Mouse (Mus musculus): ENCODE results near the gene Pknox2.

Pknox2 gene

GRCm38 (mm10) chr9:37121761-37122331 is 25.4 kb downstream of the Pknox2 start:
- no peaks in the 10 kb centered on the region for H3K9me3 ChIP-seq (ENCODE audit: low read length)
- peaks cover 37% of the 10 kb centered on the region for H3K27me3 ChIP-seq (ENCODE audit: insufficient read depth, low read length)
- no peak for TF ChIP-seq POU5F1 (IDR thresholded peaks at IDR 0.05; ENCODE audit: borderline replicate concordance, low read length)
- no peak for TF ChIP-seq CTCF (conservative IDR thresholded peaks at IDR 0.05; ENCODE audit: low read length)
- TF ChIP-seq NANOG (IDR thresholded peaks at IDR 0.05; ENCODE audit: borderline replicate concordance, low read length), result no peak
- H3K4me1 ChIP-seq (replicated peaks; ENCODE audit: low read depth, low read length), result peaks cover 11% of the 10 kb centered on the region
- H3K4me3 ChIP-seq (replicated peaks; ENCODE audit: low read length), result no peak overlapping the region
- H3K36me3 ChIP-seq (ENCODE audit: insufficient read depth, low read length), result no peaks in the 10 kb centered on the region

- no peaks in the 10 kb centered on the region for H3K36me3 ChIP-seq (ENCODE audit: insufficient read depth, low read length)
- no peak for TF ChIP-seq NANOG (IDR thresholded peaks at IDR 0.05; ENCODE audit: borderline replicate concordance, low read length)
- no peak for TF ChIP-seq POU5F1 (IDR thresholded peaks at IDR 0.05; ENCODE audit: borderline replicate concordance, low read length)
- TF ChIP-seq CTCF (conservative IDR thresholded peaks at IDR 0.05; ENCODE audit: low read length), result no peak
- peaks cover 17% of the 10 kb centered on the region for H3K4me1 ChIP-seq (replicated peaks; ENCODE audit: low read depth, low read length)
- no peak overlapping the region for H3K4me3 ChIP-seq (replicated peaks; ENCODE audit: low read length)
- H3K9me3 ChIP-seq (ENCODE audit: low read length), result no peaks in the 10 kb centered on the region
- peaks cover 33% of the 10 kb centered on the region for H3K27me3 ChIP-seq (ENCODE audit: insufficient read depth, low read length)
Observed at GRCm38 (mm10) chr9:37120801-37121200, 26.4 kb downstream of the Pknox2 start.

- TF ChIP-seq POU5F1 (IDR thresholded peaks at IDR 0.05; ENCODE audit: borderline replicate concordance, low read length) (no peak), CTCF (conservative IDR thresholded peaks at IDR 0.05; ENCODE audit: low read length) (no peak), NANOG (IDR thresholded peaks at IDR 0.05; ENCODE audit: borderline replicate concordance, low read length) (peak; percentile 83)
Observed at GRCm38 (mm10) chr9:37117529-37117928, 29.7 kb downstream of the Pknox2 start.

GRCm38 (mm10) chr9:37116632-37117413 is 30.4 kb downstream of the Pknox2 start:
- no peak overlapping the region for H3K4me3 ChIP-seq (replicated peaks; ENCODE audit: low read length)
- peaks cover 29% of the 10 kb centered on the region for H3K4me1 ChIP-seq (replicated peaks; ENCODE audit: low read depth, low read length)
- H3K27me3 ChIP-seq (ENCODE audit: insufficient read depth, low read length), result peaks cover 13% of the 10 kb centered on the region
- TF ChIP-seq NANOG (IDR thresholded peaks at IDR 0.05; ENCODE audit: borderline replicate concordance, low read length) (no peak), POU5F1 (IDR thresholded peaks at IDR 0.05; ENCODE audit: borderline replicate concordance, low read length) (no peak), CTCF (conservative IDR thresholded peaks at IDR 0.05; ENCODE audit: low read length) (no peak)
- H3K9me3 ChIP-seq (ENCODE audit: low read length), result no peaks in the 10 kb centered on the region
- no peaks in the 10 kb centered on the region for H3K36me3 ChIP-seq (ENCODE audit: insufficient read depth, low read length)

More at GRCm38 (mm10) chr9:37117529-37117928, 29.7 kb downstream of the Pknox2 start:
- Histone ChIP-seq H3K27me3 (ENCODE audit: insufficient read depth, low read length) (peaks cover 16% of the 10 kb centered on the region), H3K36me3 (ENCODE audit: insufficient read depth, low read length) (no peaks in the 10 kb centered on the region), H3K4me1 (replicated peaks; ENCODE audit: low read depth, low read length) (peaks cover 29% of the 10 kb centered on the region), H3K9me3 (ENCODE audit: low read length) (no peaks in the 10 kb centered on the region), H3K4me3 (replicated peaks; ENCODE audit: low read length) (no peak overlapping the region)

GRCm38 (mm10) chr9:37115820-37116219 is 31.4 kb downstream of the Pknox2 start:
- Histone ChIP-seq H3K4me3 (replicated peaks; ENCODE audit: low read length) (no peak overlapping the region), H3K9me3 (ENCODE audit: low read length) (no peaks in the 10 kb centered on the region), H3K4me1 (replicated peaks; ENCODE audit: low read depth, low read length) (peaks cover 29% of the 10 kb centered on the region), H3K27me3 (ENCODE audit: insufficient read depth, low read length) (peaks cover 13% of the 10 kb centered on the region), H3K36me3 (ENCODE audit: insufficient read depth, low read length) (no peaks in the 10 kb centered on the region)
- TF ChIP-seq CTCF (conservative IDR thresholded peaks at IDR 0.05; ENCODE audit: low read length) (no peak), NANOG (IDR thresholded peaks at IDR 0.05; ENCODE audit: borderline replicate concordance, low read length) (no peak), POU5F1 (IDR thresholded peaks at IDR 0.05; ENCODE audit: borderline replicate concordance, low read length) (no peak)

GRCm38 (mm10) chr9:37114286-37115267 is 32.6 kb downstream of the Pknox2 start:
- H3K36me3 ChIP-seq (ENCODE audit: insufficient read depth, low read length), result no peaks in the 10 kb centered on the region
- H3K9me3 ChIP-seq (ENCODE audit: low read length), result no peaks in the 10 kb centered on the region
- no peak for TF ChIP-seq NANOG (IDR thresholded peaks at IDR 0.05; ENCODE audit: borderline replicate concordance, low read length)
- no peak for TF ChIP-seq POU5F1 (IDR thresholded peaks at IDR 0.05; ENCODE audit: borderline replicate concordance, low read length)
- TF ChIP-seq CTCF (conservative IDR thresholded peaks at IDR 0.05; ENCODE audit: low read length), result no peak
- H3K4me3 ChIP-seq (replicated peaks; ENCODE audit: low read length), result no peak overlapping the region
- H3K4me1 ChIP-seq (replicated peaks; ENCODE audit: low read depth, low read length), result peaks cover 29% of the 10 kb centered on the region
- peaks cover 4% of the 10 kb centered on the region; the same call in 1 of the 2 replicates for H3K27me3 ChIP-seq (ENCODE audit: insufficient read depth, low read length)

- no peaks in the 10 kb centered on the region for H3K36me3 ChIP-seq (ENCODE audit: insufficient read depth, low read length)
- H3K4me1 ChIP-seq (replicated peaks; ENCODE audit: low read depth, low read length), result peaks cover 48% of the 10 kb centered on the region
- TF ChIP-seq POU5F1 (IDR thresholded peaks at IDR 0.05; ENCODE audit: borderline replicate concordance, low read length) (no peak), CTCF (conservative IDR thresholded peaks at IDR 0.05; ENCODE audit: low read length) (no peak), NANOG (IDR thresholded peaks at IDR 0.05; ENCODE audit: borderline replicate concordance, low read length) (no peak)
- H3K4me3 ChIP-seq (replicated peaks; ENCODE audit: low read length), result no peak overlapping the region
- H3K27me3 ChIP-seq (ENCODE audit: insufficient read depth, low read length), result 0 out of 2 replicates have a peak, but pooled peaks cover 3% of the 10 kb centered on the region
- H3K9me3 ChIP-seq (ENCODE audit: low read length), result no peaks in the 10 kb centered on the region
Observed at GRCm38 (mm10) chr9:37107546-37107945, 39.7 kb downstream of the Pknox2 start.

GRCm38 (mm10) chr9:37106808-37107207 is 40.4 kb downstream of the Pknox2 start:
- Histone ChIP-seq H3K4me3 (replicated peaks; ENCODE audit: low read length) (no peak overlapping the region), H3K27me3 (ENCODE audit: insufficient read depth, low read length) (0 out of 2 replicates have a peak, but pooled peaks cover 3% of the 10 kb centered on the region), H3K9me3 (ENCODE audit: low read length) (no peaks in the 10 kb centered on the region), H3K36me3 (ENCODE audit: insufficient read depth, low read length) (no peaks in the 10 kb centered on the region), H3K4me1 (replicated peaks; ENCODE audit: low read depth, low read length) (peaks cover 52% of the 10 kb centered on the region)
- no peak for TF ChIP-seq CTCF (conservative IDR thresholded peaks at IDR 0.05; ENCODE audit: low read length)
- no peak for TF ChIP-seq POU5F1 (IDR thresholded peaks at IDR 0.05; ENCODE audit: borderline replicate concordance, low read length)
- no peak for TF ChIP-seq NANOG (IDR thresholded peaks at IDR 0.05; ENCODE audit: borderline replicate concordance, low read length)

All from E14TG2a.4 (cell line).